Mouse (Mus musculus): ENCODE measurements around the gene 1700020N01Rik. TPM values are rescaled to one million over a fixed set of nuclear protein-coding genes. Genes with fewer than 3 reads are reported as not detected.

The 1700020N01Rik gene
- polyA plus RNA-seq, 1 experiment from 2014 or later, result not detected

- H3K27ac ChIP-seq (ENCODE audit: low read length), result no peak overlapping the region
- H3K9me3 ChIP-seq (replicated peaks; ENCODE audit: control insufficient read depth, low read length, poor library complexity, severe bottlenecking), result no peaks in the 10 kb centered on the region
- no peak for ATAC-seq
- H3K36me3 ChIP-seq (ENCODE audit: control insufficient read depth, insufficient read depth, low read length), result no peaks in the 10 kb centered on the region
- WGBS, result 90% methylated on average over 4 of the region's 4 CpGs
- no peaks in the 10 kb centered on the region for H3K4me1 ChIP-seq (ENCODE audit: control insufficient read depth, insufficient read depth, low read length)
- no peak overlapping the region for H3K4me3 ChIP-seq (ENCODE audit: low read depth, low read length)
- H3K4me2 ChIP-seq (ENCODE audit: low read length), result no peak overlapping the region
- no peak overlapping the region for H3K9ac ChIP-seq (ENCODE audit: low read depth, low read length)
- no peaks in the 10 kb centered on the region for H3K27me3 ChIP-seq (ENCODE audit: control insufficient read depth, insufficient read depth, low read depth, low read length)
Measured at GRCm38 (mm10) chr10:21613021-21613860, 20.3 kb downstream of the 1700020N01Rik start.

GRCm38 (mm10) chr10:21614520-21614919 lies 21.6 kb downstream of the 1700020N01Rik start:
- WGBS, result 93% methylated on average over 1 of the region's 1 CpGs
- ATAC-seq, result no peak
- Histone ChIP-seq H3K36me3 (ENCODE audit: control insufficient read depth, insufficient read depth, low read length) (no peaks in the 10 kb centered on the region), H3K4me1 (ENCODE audit: control insufficient read depth, insufficient read depth, low read length) (no peaks in the 10 kb centered on the region), H3K4me2 (ENCODE audit: low read length) (no peak overlapping the region), H3K4me3 (ENCODE audit: low read depth, low read length) (no peak overlapping the region), H3K27me3 (ENCODE audit: control insufficient read depth, insufficient read depth, low read depth, low read length) (no peaks in the 10 kb centered on the region), H3K27ac (ENCODE audit: low read length) (no peak overlapping the region), H3K9me3 (replicated peaks; ENCODE audit: control insufficient read depth, low read length, poor library complexity, severe bottlenecking) (no peaks in the 10 kb centered on the region), H3K9ac (ENCODE audit: low read depth, low read length) (no peak overlapping the region)

- no peaks in the 10 kb centered on the region for H3K36me3 ChIP-seq (ENCODE audit: control insufficient read depth, insufficient read depth, low read length)
- no peaks in the 10 kb centered on the region for H3K4me1 ChIP-seq (ENCODE audit: control insufficient read depth, insufficient read depth, low read length)
- H3K9me3 ChIP-seq (replicated peaks; ENCODE audit: control insufficient read depth, low read length, poor library complexity, severe bottlenecking), result no peaks in the 10 kb centered on the region
- H3K27me3 ChIP-seq (ENCODE audit: control insufficient read depth, insufficient read depth, low read depth, low read length), result no peaks in the 10 kb centered on the region
- H3K4me3 ChIP-seq (ENCODE audit: low read depth, low read length), result no peak overlapping the region
- ATAC-seq, result no peak
- 74% methylated on average over 5 of the region's 5 CpGs for WGBS
- no peak overlapping the region for H3K4me2 ChIP-seq (ENCODE audit: low read length)
- no peak overlapping the region for H3K9ac ChIP-seq (ENCODE audit: low read depth, low read length)
- no peak overlapping the region for H3K27ac ChIP-seq (ENCODE audit: low read length)
Measured at GRCm38 (mm10) chr10:21618745-21619508, 26.0 kb downstream of the 1700020N01Rik start.

GRCm38 (mm10) chr10:21622065-21622464 lies 29.1 kb downstream of the 1700020N01Rik start:
- no peaks in the 10 kb centered on the region for H3K4me1 ChIP-seq (ENCODE audit: control insufficient read depth, insufficient read depth, low read length)
- H3K4me2 ChIP-seq (ENCODE audit: low read length), result no peak overlapping the region
- ATAC-seq, result no peak
- H3K27ac ChIP-seq (ENCODE audit: low read length), result no peak overlapping the region
- no peak overlapping the region for H3K4me3 ChIP-seq (ENCODE audit: low read depth, low read length)
- H3K27me3 ChIP-seq (ENCODE audit: control insufficient read depth, insufficient read depth, low read depth, low read length), result no peaks in the 10 kb centered on the region
- no peak overlapping the region for H3K9ac ChIP-seq (ENCODE audit: low read depth, low read length)
- no peaks in the 10 kb centered on the region for H3K36me3 ChIP-seq (ENCODE audit: control insufficient read depth, insufficient read depth, low read length)
- no peaks in the 10 kb centered on the region for H3K9me3 ChIP-seq (replicated peaks; ENCODE audit: control insufficient read depth, low read length, poor library complexity, severe bottlenecking)
- 67% methylated on average over 7 of the region's 7 CpGs for WGBS

GRCm38 (mm10) chr10:21628555-21628954 lies 35.6 kb downstream of the 1700020N01Rik start:
- ATAC-seq, result no peak
- H3K9ac ChIP-seq (ENCODE audit: low read depth, low read length), result no peak overlapping the region
- no peaks in the 10 kb centered on the region for H3K27me3 ChIP-seq (ENCODE audit: control insufficient read depth, insufficient read depth, low read depth, low read length)
- H3K27ac ChIP-seq (ENCODE audit: low read length), result no peak overlapping the region
- no peaks in the 10 kb centered on the region for H3K9me3 ChIP-seq (replicated peaks; ENCODE audit: control insufficient read depth, low read length, poor library complexity, severe bottlenecking)
- H3K4me3 ChIP-seq (ENCODE audit: low read depth, low read length), result no peak overlapping the region
- no peaks in the 10 kb centered on the region for H3K36me3 ChIP-seq (ENCODE audit: control insufficient read depth, insufficient read depth, low read length)
- no peak overlapping the region for H3K4me2 ChIP-seq (ENCODE audit: low read length)
- 85% methylated on average over 5 of the region's 5 CpGs for WGBS
- H3K4me1 ChIP-seq (ENCODE audit: control insufficient read depth, insufficient read depth, low read length), result no peaks in the 10 kb centered on the region

- H3K36me3 ChIP-seq (ENCODE audit: control insufficient read depth, insufficient read depth, low read length), result no peaks in the 10 kb centered on the region
- H3K4me3 ChIP-seq (ENCODE audit: low read depth, low read length), result no peak overlapping the region
- no peak overlapping the region for H3K9ac ChIP-seq (ENCODE audit: low read depth, low read length)
- WGBS, result 84% methylated on average over 10 of the region's 10 CpGs
- no peak overlapping the region for H3K4me2 ChIP-seq (ENCODE audit: low read length)
- H3K27ac ChIP-seq (ENCODE audit: low read length), result no peak overlapping the region
- ATAC-seq, result no peak
- H3K9me3 ChIP-seq (replicated peaks; ENCODE audit: control insufficient read depth, low read length, poor library complexity, severe bottlenecking), result no peaks in the 10 kb centered on the region
- no peaks in the 10 kb centered on the region for H3K4me1 ChIP-seq (ENCODE audit: control insufficient read depth, insufficient read depth, low read length)
- H3K27me3 ChIP-seq (ENCODE audit: control insufficient read depth, insufficient read depth, low read depth, low read length), result no peaks in the 10 kb centered on the region
Measured at GRCm38 (mm10) chr10:21629031-21629740, 36.2 kb downstream of the 1700020N01Rik start.

GRCm38 (mm10) chr10:21631481-21631880 lies 38.5 kb downstream of the 1700020N01Rik start:
- H3K9me3 ChIP-seq (replicated peaks; ENCODE audit: control insufficient read depth, low read length, poor library complexity, severe bottlenecking), result no peaks in the 10 kb centered on the region
- H3K9ac ChIP-seq (ENCODE audit: low read depth, low read length), result no peak overlapping the region
- H3K4me1 ChIP-seq (ENCODE audit: control insufficient read depth, insufficient read depth, low read length), result no peaks in the 10 kb centered on the region
- H3K27ac ChIP-seq (ENCODE audit: low read length), result no peak overlapping the region
- H3K4me2 ChIP-seq (ENCODE audit: low read length), result no peak overlapping the region
- no peak overlapping the region for H3K4me3 ChIP-seq (ENCODE audit: low read depth, low read length)
- ATAC-seq, result no peak
- 83% methylated on average over 1 of the region's 1 CpGs for WGBS
- H3K36me3 ChIP-seq (ENCODE audit: control insufficient read depth, insufficient read depth, low read length), result no peaks in the 10 kb centered on the region
- H3K27me3 ChIP-seq (ENCODE audit: control insufficient read depth, insufficient read depth, low read depth, low read length), result no peaks in the 10 kb centered on the region

GRCm38 (mm10) chr10:21632687-21633086 lies 39.7 kb downstream of the 1700020N01Rik start:
- Histone ChIP-seq H3K4me3 (ENCODE audit: low read depth, low read length) (no peak overlapping the region), H3K4me1 (ENCODE audit: control insufficient read depth, insufficient read depth, low read length) (no peaks in the 10 kb centered on the region), H3K9me3 (replicated peaks; ENCODE audit: control insufficient read depth, low read length, poor library complexity, severe bottlenecking) (no peaks in the 10 kb centered on the region), H3K4me2 (ENCODE audit: low read length) (no peak overlapping the region), H3K27me3 (ENCODE audit: control insufficient read depth, insufficient read depth, low read depth, low read length) (no peaks in the 10 kb centered on the region), H3K36me3 (ENCODE audit: control insufficient read depth, insufficient read depth, low read length) (no peaks in the 10 kb centered on the region), H3K27ac (ENCODE audit: low read length) (no peak overlapping the region), H3K9ac (ENCODE audit: low read depth, low read length) (no peak overlapping the region)
- no peak for ATAC-seq
- WGBS, result 60% methylated on average over 5 of the region's 5 CpGs
